Mouse (Mus musculus): Measurements from ENCODE around the gene Rnf123. TPM values are rescaled to one million over a fixed set of nuclear protein-coding genes. Genes with fewer than 3 reads are reported as not detected.
"Not testable (repeated sequence)": the region's sequence is repeated elsewhere in the genome, so short reads cannot be mapped to it uniquely, and the experiment has no call there.

Rnf123 gene
- polyA plus RNA-seq, 1 experiment from 2014 or later, result 53.4 TPM

GRCm38 (mm10) chr9:108044751-108045492 lies 38.2 kb downstream of the Rnf123 start:
- Histone ChIP-seq H3K9me3 (replicated peaks; ENCODE audit: control insufficient read depth, low read length, poor library complexity, severe bottlenecking) (no peaks in the 10 kb centered on the region), H3K4me3 (ENCODE audit: low read depth, low read length) (no peak overlapping the region), H3K36me3 (ENCODE audit: control insufficient read depth, insufficient read depth, low read length) (peaks cover 26% of the 10 kb centered on the region), H3K9ac (ENCODE audit: low read depth, low read length) (no peak overlapping the region), H3K27ac (ENCODE audit: low read length) (no peak overlapping the region), H3K4me2 (ENCODE audit: low read length) (no peak overlapping the region), H3K27me3 (ENCODE audit: control insufficient read depth, insufficient read depth, low read depth, low read length) (no peaks in the 10 kb centered on the region), H3K4me1 (ENCODE audit: control insufficient read depth, insufficient read depth, low read length) (peaks cover 10% of the 10 kb centered on the region)
- no peak for ATAC-seq
- WGBS, result 97% methylated on average over 8 of the region's 8 CpGs

DNA sequence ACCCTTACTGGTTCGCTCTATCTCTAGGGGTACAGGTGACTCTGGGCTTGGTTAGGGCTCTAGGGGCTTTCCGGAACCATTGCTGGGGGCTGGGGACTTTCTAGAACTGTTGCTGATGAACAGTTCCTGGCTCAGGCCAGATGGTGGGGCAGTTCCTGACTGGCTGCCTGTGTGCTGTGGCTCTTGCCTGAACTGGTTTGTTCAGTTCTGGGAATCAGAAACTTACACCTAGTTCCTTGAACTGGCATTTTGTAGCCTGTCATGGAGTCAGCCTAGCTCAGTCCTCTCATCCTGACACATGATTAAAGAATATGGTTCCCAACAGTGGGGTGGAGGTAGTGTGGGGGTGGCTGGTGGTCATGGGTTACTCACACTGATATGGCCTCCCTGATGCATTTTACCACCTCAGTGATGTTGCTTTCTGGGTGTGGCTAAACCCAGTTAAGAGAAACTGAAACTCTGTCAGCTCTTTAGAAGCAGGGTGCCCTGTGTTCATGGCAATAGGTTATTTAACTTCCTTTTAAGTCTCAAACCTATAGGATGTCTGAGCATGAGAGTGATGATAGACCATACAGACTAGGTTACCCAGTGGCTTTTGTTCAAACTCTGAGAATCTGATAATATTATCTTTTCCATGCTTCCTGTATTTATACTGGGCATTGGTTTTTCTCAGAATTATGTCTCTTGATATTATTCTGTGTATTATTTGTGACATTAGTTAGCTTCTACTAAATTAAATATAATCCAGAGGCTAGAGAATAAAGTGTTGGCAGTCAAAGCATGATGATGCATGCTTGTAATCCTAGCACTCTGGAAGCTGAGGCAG lies 47.6 kb downstream of the Rnf123 start:
- Histone ChIP-seq H3K4me1 (ENCODE audit: control insufficient read depth, insufficient read depth, low read length) (no peaks in the 10 kb centered on the region), H3K36me3 (ENCODE audit: control insufficient read depth, insufficient read depth, low read length) (peaks cover 20% of the 10 kb centered on the region)
- no peak for ATAC-seq

DNA sequence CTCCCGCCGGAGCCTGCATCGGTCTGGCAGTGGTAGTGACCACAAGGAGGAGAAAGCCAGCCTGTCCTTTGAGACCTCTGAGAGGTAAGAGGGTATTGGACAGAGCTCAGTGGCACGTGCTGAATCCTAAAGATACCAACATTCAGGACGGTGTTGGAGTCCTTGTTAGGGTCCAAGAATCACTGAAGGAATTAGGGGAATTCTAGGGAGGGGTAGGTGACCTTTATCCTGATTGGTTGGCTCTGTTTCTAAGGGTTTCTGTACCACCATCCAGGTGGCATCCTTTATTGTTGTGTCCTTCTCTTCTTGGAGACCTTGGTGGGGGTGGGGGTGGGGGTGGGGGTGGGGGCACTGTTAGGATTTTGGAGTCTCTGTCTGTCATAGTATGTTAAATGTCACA lies 51.0 kb downstream of the Rnf123 start:
- WGBS, result 89% methylated on average over 5 of the region's 5 CpGs
- Histone ChIP-seq H3K9me3 (replicated peaks; ENCODE audit: control insufficient read depth, low read length, poor library complexity, severe bottlenecking) (no peaks in the 10 kb centered on the region), H3K4me1 (ENCODE audit: control insufficient read depth, insufficient read depth, low read length) (no peaks in the 10 kb centered on the region), H3K9ac (ENCODE audit: low read depth, low read length) (no peak overlapping the region), H3K36me3 (ENCODE audit: control insufficient read depth, insufficient read depth, low read length) (peaks cover 25% of the 10 kb centered on the region), H3K27me3 (ENCODE audit: control insufficient read depth, insufficient read depth, low read depth, low read length) (no peaks in the 10 kb centered on the region), H3K4me2 (ENCODE audit: low read length) (no peak overlapping the region), H3K4me3 (ENCODE audit: low read depth, low read length) (no peak overlapping the region), H3K27ac (ENCODE audit: low read length) (no peak overlapping the region)
- no peak for ATAC-seq

More for the DNA sequence above, 47.6 kb downstream of the Rnf123 start:
- H3K27ac ChIP-seq (ENCODE audit: low read length), result no peak overlapping the region
- no peak overlapping the region for H3K4me3 ChIP-seq (ENCODE audit: low read depth, low read length)
- WGBS, result 96% methylated on average over 2 of the region's 2 CpGs
- H3K4me2 ChIP-seq (ENCODE audit: low read length), result no peak overlapping the region
- H3K9me3 ChIP-seq (replicated peaks; ENCODE audit: control insufficient read depth, low read length, poor library complexity, severe bottlenecking), result no peaks in the 10 kb centered on the region
- H3K9ac ChIP-seq (ENCODE audit: low read depth, low read length), result no peak overlapping the region
- no peaks in the 10 kb centered on the region for H3K27me3 ChIP-seq (ENCODE audit: control insufficient read depth, insufficient read depth, low read depth, low read length)

DNA sequence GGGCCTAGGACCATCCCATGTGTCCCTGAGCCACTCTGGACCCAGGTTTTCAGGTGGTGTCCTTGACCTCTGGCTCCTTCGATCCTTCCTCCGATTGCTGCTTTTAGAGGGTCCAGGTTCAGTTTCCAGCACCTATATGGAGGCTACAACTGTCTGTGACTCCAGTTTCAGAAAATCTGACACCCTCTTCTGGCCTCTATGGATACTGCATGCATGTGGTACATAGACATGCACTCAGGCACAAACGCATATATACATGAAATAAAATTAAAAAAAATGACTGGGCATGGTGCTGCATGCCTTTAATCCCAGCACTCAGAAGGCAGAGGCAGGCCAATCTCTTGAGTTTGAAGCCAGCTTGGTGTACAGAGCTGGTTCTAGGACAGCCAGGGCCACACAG lies 55.3 kb downstream of the Rnf123 start:
- Histone ChIP-seq H3K4me3 (ENCODE audit: low read depth, low read length) (no peak overlapping the region), H3K27ac (ENCODE audit: low read length) (no peak overlapping the region), H3K36me3 (ENCODE audit: control insufficient read depth, insufficient read depth, low read length) (peaks cover 21% of the 10 kb centered on the region), H3K9ac (ENCODE audit: low read depth, low read length) (no peak overlapping the region), H3K27me3 (ENCODE audit: control insufficient read depth, insufficient read depth, low read depth, low read length) (no peaks in the 10 kb centered on the region), H3K4me1 (ENCODE audit: control insufficient read depth, insufficient read depth, low read length) (no peaks in the 10 kb centered on the region), H3K4me2 (ENCODE audit: low read length) (no peak overlapping the region), H3K9me3 (replicated peaks; ENCODE audit: control insufficient read depth, low read length, poor library complexity, severe bottlenecking) (no peaks in the 10 kb centered on the region)
- ATAC-seq, result no peak
- WGBS, result 97% methylated on average over 3 of the region's 3 CpGs

- ATAC-seq, result no peak
- H3K4me2 ChIP-seq (ENCODE audit: low read length), result no peak overlapping the region
- H3K36me3 ChIP-seq (ENCODE audit: control insufficient read depth, insufficient read depth, low read length), result peaks cover 16% of the 10 kb centered on the region
- H3K4me1 ChIP-seq (ENCODE audit: control insufficient read depth, insufficient read depth, low read length), result no peaks in the 10 kb centered on the region
- 96% methylated on average over 3 of the region's 3 CpGs for WGBS
- H3K4me3 ChIP-seq (ENCODE audit: low read depth, low read length), result no peak overlapping the region
- no peak overlapping the region for H3K27ac ChIP-seq (ENCODE audit: low read length)
- no peaks in the 10 kb centered on the region for H3K9me3 ChIP-seq (replicated peaks; ENCODE audit: control insufficient read depth, low read length, poor library complexity, severe bottlenecking)
- H3K9ac ChIP-seq (ENCODE audit: low read depth, low read length), result no peak overlapping the region
- no peaks in the 10 kb centered on the region for H3K27me3 ChIP-seq (ENCODE audit: control insufficient read depth, insufficient read depth, low read depth, low read length)
Observed at GRCm38 (mm10) chr9:108026584-108026983, 56.6 kb downstream of the Rnf123 start.

- Histone ChIP-seq H3K4me3 (ENCODE audit: low read depth, low read length) (no peak overlapping the region), H3K27me3 (ENCODE audit: control insufficient read depth, insufficient read depth, low read depth, low read length) (no peaks in the 10 kb centered on the region), H3K36me3 (ENCODE audit: control insufficient read depth, insufficient read depth, low read length) (peaks cover 16% of the 10 kb centered on the region), H3K27ac (ENCODE audit: low read length) (no peak overlapping the region), H3K4me1 (ENCODE audit: control insufficient read depth, insufficient read depth, low read length) (peaks cover 6% of the 10 kb centered on the region; the same call in 1 of the 2 replicates), H3K9me3 (replicated peaks; ENCODE audit: control insufficient read depth, low read length, poor library complexity, severe bottlenecking) (no peaks in the 10 kb centered on the region), H3K4me2 (ENCODE audit: low read length) (no peak overlapping the region), H3K9ac (ENCODE audit: low read depth, low read length) (no peak overlapping the region)
- 89% methylated on average over 3 of the region's 3 CpGs for WGBS
- no peak for ATAC-seq
Observed at GRCm38 (mm10) chr9:108023216-108023615, 59.9 kb downstream of the Rnf123 start.

- Histone ChIP-seq H3K4me3 (ENCODE audit: low read depth, low read length) (no peak overlapping the region), H3K27me3 (ENCODE audit: control insufficient read depth, insufficient read depth, low read depth, low read length) (no peaks in the 10 kb centered on the region), H3K27ac (ENCODE audit: low read length) (no peak overlapping the region), H3K4me2 (ENCODE audit: low read length) (no peak overlapping the region), H3K9ac (ENCODE audit: low read depth, low read length) (no peak overlapping the region), H3K36me3 (ENCODE audit: control insufficient read depth, insufficient read depth, low read length) (peaks cover 7% of the 10 kb centered on the region), H3K9me3 (replicated peaks; ENCODE audit: control insufficient read depth, low read length, poor library complexity, severe bottlenecking) (no peaks in the 10 kb centered on the region), H3K4me1 (ENCODE audit: control insufficient read depth, insufficient read depth, low read length) (peaks cover 6% of the 10 kb centered on the region; the same call in 1 of the 2 replicates)
- no peak for ATAC-seq
- 84% methylated on average over 1 of the region's 1 CpGs for WGBS
Observed at GRCm38 (mm10) chr9:108020741-108021140, 62.4 kb downstream of the Rnf123 start.

DNA sequence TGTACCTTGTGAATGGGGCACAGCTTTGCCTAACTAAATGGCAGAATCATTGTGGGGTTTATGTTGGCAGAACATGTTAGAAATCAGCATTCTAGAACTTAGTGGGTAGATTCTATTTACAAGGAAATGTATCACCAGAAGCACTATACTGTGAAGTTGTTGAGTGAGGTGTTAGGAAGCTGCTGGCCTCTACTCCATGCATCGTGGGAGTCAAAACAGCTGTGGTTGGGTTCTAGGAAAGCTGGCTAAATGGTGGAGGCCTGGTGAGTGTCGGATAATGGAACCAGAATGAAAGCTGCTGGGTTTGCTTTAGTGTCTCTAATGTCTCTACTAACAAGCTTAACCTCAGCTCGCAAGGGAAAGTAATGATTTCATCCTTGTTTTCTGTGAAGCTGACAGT lies 66.0 kb downstream of the Rnf123 start:
- Histone ChIP-seq H3K4me2 (ENCODE audit: low read length) (no peak overlapping the region), H3K4me1 (ENCODE audit: control insufficient read depth, insufficient read depth, low read length) (peaks cover 6% of the 10 kb centered on the region; the same call in 1 of the 2 replicates), H3K36me3 (ENCODE audit: control insufficient read depth, insufficient read depth, low read length) (no peaks in the 10 kb centered on the region), H3K27me3 (ENCODE audit: control insufficient read depth, insufficient read depth, low read depth, low read length) (no peaks in the 10 kb centered on the region), H3K9me3 (replicated peaks; ENCODE audit: control insufficient read depth, low read length, poor library complexity, severe bottlenecking) (no peaks in the 10 kb centered on the region), H3K27ac (ENCODE audit: low read length) (no peak overlapping the region), H3K9ac (ENCODE audit: low read depth, low read length) (no peak overlapping the region), H3K4me3 (ENCODE audit: low read depth, low read length) (no peak overlapping the region)
- ATAC-seq, result no peak
- 77% methylated on average over 3 of the region's 3 CpGs for WGBS

DNA sequence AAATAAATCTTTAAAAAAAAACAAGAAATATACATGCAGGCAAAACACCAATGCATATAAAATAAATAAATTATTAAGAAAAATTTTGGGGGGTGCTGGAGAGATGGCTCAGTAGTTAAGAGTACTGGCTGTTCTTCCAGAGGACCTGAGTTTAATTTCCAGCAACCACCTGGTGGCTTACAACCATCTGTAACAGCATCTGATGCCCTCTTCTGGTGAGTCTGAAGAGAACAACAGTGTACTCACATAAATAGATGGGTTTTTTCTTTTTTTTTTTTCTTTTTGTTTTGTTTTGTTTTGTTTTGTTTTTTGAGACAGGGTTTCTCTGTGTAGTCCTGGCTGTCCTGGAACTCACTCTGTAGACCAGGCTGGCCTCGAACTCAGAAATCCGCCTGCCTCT lies 69.6 kb downstream of the Rnf123 start:
- not testable (repeated sequence) for H3K4me3 ChIP-seq (ENCODE audit: low read depth, low read length)
- 100% methylated on average over 2 of the region's 2 CpGs for WGBS

More for the DNA sequence above, 69.6 kb downstream of the Rnf123 start:
- not testable (repeated sequence) for H3K36me3 ChIP-seq (ENCODE audit: control insufficient read depth, insufficient read depth, low read length); H3K27me3 ChIP-seq (ENCODE audit: control insufficient read depth, insufficient read depth, low read depth, low read length); H3K9me3 ChIP-seq (replicated peaks; ENCODE audit: control insufficient read depth, low read length, poor library complexity, severe bottlenecking); H3K4me2 ChIP-seq (ENCODE audit: low read length); H3K4me1 ChIP-seq (ENCODE audit: control insufficient read depth, insufficient read depth, low read length); H3K9ac ChIP-seq (ENCODE audit: low read depth, low read length); H3K27ac ChIP-seq (ENCODE audit: low read length); ATAC-seq
